Mouse (Mus musculus) intestine, embryonic 16.5 days (tissue): ENCODE data around the gene Myl10. TPM values are rescaled to one million over a fixed set of nuclear protein-coding genes. Genes with fewer than 3 reads are reported as not detected.

Experiments
- ATAC-seq: fragments of 200-750 bp; cut with Nextera tagmentation; 2 replicates; pipeline ENCODE4 v1.8.0; 2017; ENCODE audit warnings: moderate TSS enrichment, moderate library complexity
- H3K27ac ChIP-seq: fragments of 300-500 bp; sonication (generic); 2 replicates; pipeline ENCODE4 v1.5.1; 2014; ENCODE audit warnings: mild to moderate bottlenecking, low read length
- H3K27me3 ChIP-seq: fragments of 300-500 bp; sonication (generic); replicated peaks from 2 replicates; pipeline ENCODE4 v1.6.1; 2014; ENCODE audit warnings: low read length, control low read depth, mixed read lengths; ENCODE audit not compliant: control insufficient read depth, insufficient read depth
- H3K36me3 ChIP-seq: fragments of 300-500 bp; sonication (generic); 2 replicates; pipeline ENCODE4 v1.6.1; 2014; ENCODE audit warnings: low read length, control low read depth; ENCODE audit not compliant: control insufficient read depth, insufficient read depth
- H3K4me1 ChIP-seq: fragments of 300-500 bp; sonication (generic); 2 replicates; pipeline ENCODE4 v1.6.1; 2014; ENCODE audit warnings: low read length, control low read depth, mixed read lengths; ENCODE audit not compliant: control insufficient read depth, insufficient read depth
- H3K4me2 ChIP-seq: fragments of 300-500 bp; sonication (generic); 2 replicates; pipeline ENCODE4 v1.6.1; 2014; ENCODE audit warnings: low read depth, low read length, control low read depth
- H3K4me3 ChIP-seq: fragments of 300-500 bp; sonication (generic); 2 replicates; pipeline ENCODE4 v1.5.1; 2014; ENCODE audit warnings: mild to moderate bottlenecking, low read length
- H3K9ac ChIP-seq: fragments of 300-500 bp; sonication (generic); 2 replicates; pipeline ENCODE4 v1.6.1; 2014; ENCODE audit warnings: low read depth, low read length
- H3K9me3 ChIP-seq: fragments of 300-500 bp; sonication (generic); 2 replicates; pipeline ENCODE4 v1.6.1; 2016; ENCODE audit warnings: low read length, control low read depth; ENCODE audit not compliant: control insufficient read depth
- WGBS: fragments of 180-500 bp; shearing (Covaris S2); extraction: QIAGEN DNeasy Blood & Tissue Kit; methylation state at CpG from one replicate; pipeline ENCODE4 v1.1.7; 2014; 5-methylcytosine and 5-hydroxymethylcytosine counted together
- polyA plus RNA-seq: library from polyadenylated mRNA; unstranded; fragments of >200 nt; fragmentation: Nextera tagmentation; extraction: Ambion mirVana; gene quantifications from 2 replicates; pipeline ENCODE4 v1.2.1, GENCODE M21; 2015

Gene Myl10
- polyA plus RNA-seq, 1 experiment from 2014 or later: not detected

DNA sequence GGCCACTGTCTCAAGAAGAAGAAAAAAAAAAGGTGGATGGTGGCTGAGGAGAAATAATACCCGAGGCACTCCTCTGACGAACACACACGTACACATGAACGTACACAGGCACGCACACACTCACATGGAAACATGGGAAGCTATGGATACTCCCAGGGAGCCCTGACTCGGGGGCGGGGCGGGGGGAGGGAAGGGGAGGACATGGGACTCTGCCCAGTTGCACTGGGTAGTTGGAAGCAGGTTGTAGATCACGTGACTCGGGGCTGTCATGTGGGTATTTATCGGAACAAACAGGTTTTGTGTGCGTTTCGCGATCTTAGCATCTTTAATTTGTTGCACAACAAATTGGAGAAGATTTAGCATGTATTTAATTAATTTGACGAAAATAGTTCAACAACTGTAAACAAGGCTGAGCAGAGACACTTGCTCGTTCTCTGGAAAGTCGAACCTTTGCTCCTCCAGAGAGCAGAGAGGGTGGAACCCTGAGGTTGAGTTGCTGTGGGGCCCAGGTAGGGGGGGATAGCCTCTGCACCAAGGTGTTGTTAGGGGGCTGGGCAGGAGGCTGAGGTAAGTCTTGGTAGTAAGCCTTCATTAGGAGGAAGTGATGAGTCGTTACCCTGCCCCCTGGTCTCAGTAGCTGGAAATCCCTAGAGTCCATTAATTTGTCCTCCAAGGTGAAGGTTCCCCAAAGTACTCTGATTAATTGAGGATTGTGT is 16.5 kb upstream of the Myl10 start:
- Histone ChIP-seq H3K9me3 (no peaks in the 10 kb centered on the region), H3K4me2 (no peak overlapping the region), H3K9ac (no peak overlapping the region), H3K4me3 (no peak overlapping the region), H3K27ac (no peak overlapping the region), H3K4me1 (peaks cover 2% of the 10 kb centered on the region; the same call in 1 of the 2 replicates), H3K36me3 (no peaks in the 10 kb centered on the region), H3K27me3 (no peaks in the 10 kb centered on the region)
- 80% methylated on average over 18 of the region's 18 CpGs for WGBS
- peak; percentile 72 for ATAC-seq

DNA sequence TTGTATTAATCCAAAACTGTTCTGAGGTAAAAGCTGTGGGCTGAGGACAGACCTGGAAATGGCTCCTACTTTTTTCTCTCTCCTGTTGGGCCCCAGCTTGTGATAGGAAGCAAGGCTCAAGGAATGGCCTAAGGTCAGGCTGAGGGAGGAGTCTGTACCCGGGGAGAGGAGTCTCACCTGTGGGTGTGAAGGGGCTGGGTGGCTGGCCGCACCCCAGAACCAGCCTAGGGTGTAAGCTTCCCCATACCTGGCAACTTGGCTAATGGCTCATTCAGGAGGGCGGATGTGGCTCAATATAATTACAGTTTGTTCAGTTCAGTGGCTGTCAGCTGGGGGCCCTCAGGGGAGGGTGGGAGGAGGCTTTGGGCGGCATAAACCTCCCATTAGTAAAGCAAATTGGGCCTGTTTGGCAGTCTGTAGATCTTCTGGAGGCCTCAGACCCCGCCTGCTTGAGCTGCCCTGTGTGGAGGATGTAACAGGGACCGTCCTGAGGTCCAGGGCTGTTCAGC is 14.1 kb upstream of the Myl10 start:
- Histone ChIP-seq H3K4me2 (no peak overlapping the region), H3K27ac (peak overlapping the region; percentile 42; the same call in 1 of the 2 replicates), H3K27me3 (no peaks in the 10 kb centered on the region), H3K36me3 (no peaks in the 10 kb centered on the region), H3K9me3 (no peaks in the 10 kb centered on the region), H3K4me3 (no peak overlapping the region), H3K9ac (no peak overlapping the region), H3K4me1 (peaks cover 2% of the 10 kb centered on the region; the same call in 1 of the 2 replicates)
- WGBS: 49% methylated on average over 6 of the region's 6 CpGs
- ATAC-seq: peak; percentile 90

DNA sequence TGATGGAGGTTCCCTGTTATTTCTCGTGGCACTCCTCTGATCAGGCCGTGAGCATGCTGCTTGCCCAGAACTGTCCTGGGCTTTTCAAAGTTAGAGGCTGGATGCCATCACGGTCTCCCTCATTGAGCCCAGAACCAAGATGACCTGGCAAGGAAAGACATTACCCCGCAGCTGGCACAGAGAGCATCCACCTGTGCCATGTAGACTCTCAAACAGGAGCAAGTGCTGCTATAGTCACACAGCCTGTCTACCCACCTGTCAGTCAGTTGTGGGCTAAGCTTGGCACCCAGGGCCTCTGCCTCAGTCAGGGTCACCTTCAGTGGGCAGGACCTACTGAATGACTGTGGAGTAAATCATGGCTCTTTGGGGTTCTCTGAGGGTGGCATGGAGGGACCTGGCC is 6.6 kb upstream of the Myl10 start:
- no peak overlapping the region for H3K27ac ChIP-seq
- no peaks in the 10 kb centered on the region for H3K4me1 ChIP-seq
- H3K4me2 ChIP-seq: no peak overlapping the region
- no peak for ATAC-seq
- no peak overlapping the region for H3K9ac ChIP-seq
- no peaks in the 10 kb centered on the region for H3K36me3 ChIP-seq
- H3K9me3 ChIP-seq: no peaks in the 10 kb centered on the region
- 89% methylated on average over 4 of the region's 4 CpGs for WGBS
- no peaks in the 10 kb centered on the region for H3K27me3 ChIP-seq
- H3K4me3 ChIP-seq: no peak overlapping the region

DNA sequence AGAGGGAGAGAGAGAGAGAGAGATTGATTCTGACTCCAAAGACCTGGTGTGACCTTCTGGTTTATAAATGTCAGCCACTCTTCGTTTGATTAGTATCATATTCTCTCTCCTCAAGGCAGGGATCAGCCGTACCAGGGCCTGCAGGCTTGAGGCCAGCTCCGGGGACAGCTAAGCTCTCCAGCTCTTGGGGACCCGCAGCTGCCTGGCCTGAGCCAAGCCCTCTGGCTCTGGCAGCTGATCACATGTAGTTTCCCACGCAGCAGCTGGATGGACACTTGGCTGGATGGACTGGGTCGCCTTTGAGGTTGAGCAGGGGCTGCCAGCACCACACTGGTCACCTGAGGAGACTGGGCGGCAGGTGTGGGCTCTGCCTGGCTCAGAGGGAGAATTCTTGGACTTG is 5.4 kb upstream of the Myl10 start:
- Histone ChIP-seq H3K9me3 (no peaks in the 10 kb centered on the region), H3K27ac (no peak overlapping the region), H3K4me1 (no peaks in the 10 kb centered on the region), H3K36me3 (no peaks in the 10 kb centered on the region), H3K4me3 (no peak overlapping the region), H3K27me3 (no peaks in the 10 kb centered on the region), H3K9ac (no peak overlapping the region), H3K4me2 (no peak overlapping the region)
- no peak for ATAC-seq
- WGBS: 52% methylated on average over 7 of the region's 7 CpGs

DNA sequence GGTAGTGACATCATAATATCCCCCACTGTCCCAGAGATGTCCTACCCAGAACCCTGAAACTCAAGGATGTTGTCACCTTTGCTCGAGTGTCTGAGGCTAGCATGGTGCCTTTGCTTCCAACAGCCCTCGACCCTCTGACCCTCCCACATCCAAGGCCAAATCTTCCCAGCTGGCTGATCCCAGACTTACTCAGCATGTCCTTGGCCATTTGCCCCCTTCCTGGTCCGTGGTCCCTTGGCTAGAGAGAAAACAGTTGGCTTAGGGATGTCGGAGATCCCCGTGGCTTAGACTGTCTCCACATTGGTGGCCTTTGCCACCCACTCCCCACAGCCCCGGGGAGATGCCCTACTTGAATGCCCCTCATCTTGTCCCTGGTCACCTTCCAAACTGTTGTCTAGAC is 4.1 kb upstream of the Myl10 start:
- WGBS: 73% methylated on average over 6 of the region's 6 CpGs
- no peaks in the 10 kb centered on the region for H3K4me1 ChIP-seq
- no peak overlapping the region for H3K9ac ChIP-seq
- ATAC-seq: no peak
- H3K4me2 ChIP-seq: no peak overlapping the region
- H3K9me3 ChIP-seq: no peaks in the 10 kb centered on the region
- H3K27ac ChIP-seq: no peak overlapping the region
- H3K36me3 ChIP-seq: no peaks in the 10 kb centered on the region
- H3K4me3 ChIP-seq: no peak overlapping the region
- H3K27me3 ChIP-seq: no peaks in the 10 kb centered on the region

DNA sequence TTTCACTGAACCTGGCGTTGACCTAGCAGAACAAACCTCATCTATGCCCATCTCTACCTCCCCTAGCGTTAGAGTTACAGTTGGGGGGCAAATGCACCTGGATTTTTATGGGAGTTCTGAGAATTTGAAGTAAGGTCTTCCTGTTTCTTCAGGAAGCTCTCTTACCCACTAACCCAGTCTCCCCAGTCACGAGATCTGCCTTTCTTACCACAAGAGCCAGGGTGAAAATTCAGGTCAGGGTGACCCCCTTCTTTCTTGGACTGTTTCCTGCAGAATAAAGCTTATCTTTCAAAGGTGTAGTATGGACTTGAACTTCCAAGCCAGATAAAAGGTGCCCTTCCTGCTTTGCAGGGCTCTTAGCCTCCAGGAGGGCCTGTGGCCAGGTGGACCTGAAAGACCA is 1.8 kb upstream of the Myl10 start:
- no peak for ATAC-seq
- 68% methylated on average over 3 of the region's 3 CpGs for WGBS

DNA sequence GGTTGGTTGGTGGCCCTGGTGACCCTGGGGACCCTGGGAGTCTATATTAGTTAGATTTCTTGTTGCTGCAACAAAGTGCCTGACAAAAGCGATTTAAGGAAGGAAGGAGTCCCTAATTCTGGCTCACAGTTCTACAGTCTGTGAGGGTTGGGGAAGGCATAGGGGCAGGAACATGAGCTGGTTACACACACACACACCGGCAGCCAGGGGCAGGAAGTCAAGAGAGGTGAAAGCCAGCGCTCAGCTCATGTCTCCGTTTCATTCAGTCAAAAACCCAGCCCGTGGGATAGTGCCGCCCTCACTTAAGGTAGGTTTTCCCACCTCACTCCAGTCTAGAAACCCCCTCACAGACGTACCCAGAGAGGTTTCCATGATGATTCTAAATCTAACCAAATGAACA is 472 bp downstream of the Myl10 start:
- peaks cover 7% of the 10 kb centered on the region; the same call in 1 of the 2 replicates for H3K4me1 ChIP-seq
- H3K9me3 ChIP-seq: no peaks in the 10 kb centered on the region
- H3K36me3 ChIP-seq: no peaks in the 10 kb centered on the region
- no peak overlapping the region for H3K9ac ChIP-seq
- no peaks in the 10 kb centered on the region for H3K27me3 ChIP-seq
- H3K27ac ChIP-seq: no peak overlapping the region
- no peak overlapping the region for H3K4me3 ChIP-seq
- WGBS: 82% methylated on average over 7 of the region's 7 CpGs
- no peak overlapping the region for H3K4me2 ChIP-seq
- no peak for ATAC-seq

More for the DNA sequence above, 1.8 kb upstream of the Myl10 start:
- H3K4me1 ChIP-seq: no peaks in the 10 kb centered on the region
- no peak overlapping the region for H3K4me3 ChIP-seq
- no peaks in the 10 kb centered on the region for H3K9me3 ChIP-seq
- H3K36me3 ChIP-seq: no peaks in the 10 kb centered on the region
- H3K9ac ChIP-seq: no peak overlapping the region
- H3K27ac ChIP-seq: no peak overlapping the region
- no peak overlapping the region for H3K4me2 ChIP-seq
- no peaks in the 10 kb centered on the region for H3K27me3 ChIP-seq

DNA sequence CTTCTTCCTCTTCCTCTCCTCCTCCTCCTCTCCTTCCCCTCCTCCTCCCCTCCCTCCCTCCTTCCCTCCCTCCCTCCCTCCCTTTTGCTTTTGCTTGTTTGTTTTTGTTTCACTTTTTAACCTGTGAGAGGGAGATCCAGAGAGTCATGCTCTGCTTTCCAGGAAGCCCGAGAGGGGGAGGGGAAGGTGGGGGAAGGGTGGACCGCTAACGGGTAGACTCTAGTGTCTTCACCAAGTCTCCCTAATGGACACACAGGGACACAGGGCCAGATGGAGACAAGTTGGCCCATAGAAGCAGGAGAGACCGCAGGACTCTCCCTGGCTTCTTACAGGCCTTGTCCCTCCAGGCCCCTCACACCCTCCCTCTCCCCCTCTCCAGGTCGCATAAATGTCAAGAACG is 2.0 kb downstream of the Myl10 start:
- whole genome bisulfite sequencing: 58% methylated on average over 6 of the region's 6 CpGs
- H3K27me3 ChIP-seq: no peaks in the 10 kb centered on the region
- no peak for ATAC-seq

DNA sequence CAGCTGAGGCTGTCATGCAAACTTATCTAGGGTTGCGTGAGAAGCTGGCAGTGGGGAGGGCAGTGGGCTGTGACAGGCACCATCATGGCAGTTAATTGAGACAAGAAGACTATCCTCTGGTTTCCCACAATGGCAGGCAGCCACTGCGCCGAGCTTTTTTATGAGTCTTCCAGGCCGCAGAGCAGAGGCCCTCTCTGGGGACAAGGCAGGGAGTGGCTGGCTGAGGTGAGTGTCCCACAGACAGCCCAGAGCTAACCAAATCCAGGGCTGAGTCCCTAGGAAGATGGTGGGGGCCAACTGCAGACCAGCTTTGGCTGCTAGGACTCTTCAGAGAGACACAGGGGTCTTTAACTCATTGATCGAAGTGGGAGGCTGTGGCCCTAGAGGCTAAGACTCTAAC is 3.6 kb downstream of the Myl10 start:
- H3K9me3 ChIP-seq: no peaks in the 10 kb centered on the region
- no peak overlapping the region for H3K9ac ChIP-seq
- ATAC-seq: peak; percentile 63
- H3K27me3 ChIP-seq: no peaks in the 10 kb centered on the region
- no peaks in the 10 kb centered on the region for H3K36me3 ChIP-seq
- no peak overlapping the region for H3K4me3 ChIP-seq
- 73% methylated on average over 5 of the region's 5 CpGs for WGBS
- peaks cover 7% of the 10 kb centered on the region; the same call in 1 of the 2 replicates for H3K4me1 ChIP-seq
- no peak overlapping the region for H3K27ac ChIP-seq
- no peak overlapping the region for H3K4me2 ChIP-seq

More for the DNA sequence above, 2.0 kb downstream of the Myl10 start:
- H3K9ac ChIP-seq: no peak overlapping the region
- no peak overlapping the region for H3K4me2 ChIP-seq
- H3K27ac ChIP-seq: no peak overlapping the region
- H3K4me3 ChIP-seq: no peak overlapping the region
- peaks cover 7% of the 10 kb centered on the region; the same call in 1 of the 2 replicates for H3K4me1 ChIP-seq
- no peaks in the 10 kb centered on the region for H3K9me3 ChIP-seq
- no peaks in the 10 kb centered on the region for H3K36me3 ChIP-seq
